Mouse (Mus musculus): ENCODE results near the gene Tex21.

- TF ChIP-seq CTCF (IDR thresholded peaks at IDR 0.05; ENCODE audit: borderline replicate concordance, control insufficient read depth, extremely low read depth, insufficient read depth, low read length, poor library complexity) (no peak), POLR2A (IDR thresholded peaks at IDR 0.05; ENCODE audit: control insufficient read depth, extremely low read depth, insufficient read depth, low read length, poor library complexity) (no peak)
Measured at GRCm38 (mm10) chr12:76194526-76194925, 52.0 kb downstream of the Tex21 start.
